Mouse (Mus musculus) lung, adult 2 months (tissue): Measurements from ENCODE around the gene Glt8d2.

ENCODE experiments used
- CTCF ChIP-seq: fragments of 200-500 bp; IDR thresholded peaks from 2 replicates; pipeline ENCODE4 v1.5.1; 2011; ENCODE audit warnings: mild to moderate bottlenecking, low read length, control low read depth; ENCODE audit not compliant: insufficient read depth
- POLR2A ChIP-seq: fragments of 200-500 bp; IDR thresholded peaks from 2 replicates; pipeline ENCODE4 v1.6.1; 2011; ENCODE audit warnings: low read depth, mild to moderate bottlenecking, control low read depth, low read length, borderline replicate concordance; ENCODE audit errors: extremely low read depth

DNA sequence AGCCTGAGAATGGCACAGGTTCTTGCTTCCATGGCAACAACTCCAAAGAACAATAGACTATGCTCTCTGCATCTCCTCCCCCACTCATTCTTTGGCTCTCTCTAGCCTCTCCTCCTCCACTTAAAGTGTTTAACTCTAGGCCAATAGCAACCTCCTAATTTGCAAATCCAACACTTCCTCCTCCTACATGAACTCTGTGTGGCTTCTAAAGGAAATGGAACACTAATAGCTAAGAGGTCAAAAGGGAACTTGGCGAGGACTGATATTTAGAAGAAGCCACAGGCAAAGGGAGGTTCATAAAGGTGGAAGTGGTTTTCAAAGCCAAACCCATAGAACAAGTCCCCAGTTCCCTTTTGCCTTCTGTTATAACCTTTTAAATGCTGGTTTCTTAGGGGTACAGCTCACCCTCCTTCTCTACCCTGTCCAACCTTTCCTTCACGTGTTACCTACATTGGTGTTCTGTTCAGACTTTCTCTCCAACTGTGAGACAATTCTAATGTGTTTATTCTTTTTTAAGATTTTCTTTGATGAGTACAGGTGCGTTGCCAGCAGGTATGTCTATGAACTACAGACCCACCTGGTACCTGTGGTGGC is 7.0 kb upstream of the Glt8d2 start:
- TF ChIP-seq CTCF (no peak), POLR2A (no peak)
